Mouse (Mus musculus) neural tube, embryonic 15.5 days (tissue): ENCODE results near the gene Dazap1. TPM values are rescaled to one million over a fixed set of nuclear protein-coding genes. Genes with fewer than 3 reads are reported as not detected.
A peak's percentile ranks its signal among the peaks of the same experiment; 100 is the strongest.

ENCODE experiments used
- ATAC-seq: fragments of 200-750 bp; cut with Nextera tagmentation; 2 replicates; pipeline ENCODE4 v1.8.0; 2017; ENCODE audit warnings: mild to moderate bottlenecking, moderate TSS enrichment, moderate library complexity; ENCODE audit not compliant: low FRiP score
- H3K27ac ChIP-seq: fragments of 300-500 bp; sonication (generic); replicated peaks from 2 replicates; pipeline ENCODE4 v1.5.1; 2015; ENCODE audit warnings: mild to moderate bottlenecking, inconsistent platforms
- H3K27me3 ChIP-seq: fragments of 300-500 bp; sonication (generic); replicated peaks from 2 replicates; pipeline ENCODE4 v1.6.1; 2015; ENCODE audit warnings: inconsistent platforms
- H3K36me3 ChIP-seq: fragments of 300-500 bp; sonication (generic); 2 replicates; pipeline ENCODE4 v1.6.1; 2015; ENCODE audit warnings: inconsistent platforms
- H3K4me1 ChIP-seq: fragments of 300-500 bp; sonication (generic); 2 replicates; pipeline ENCODE4 v1.6.1; 2015; ENCODE audit warnings: inconsistent platforms
- H3K4me2 ChIP-seq: fragments of 300-500 bp; sonication (generic); 2 replicates; pipeline ENCODE4 v1.6.1; 2015; ENCODE audit warnings: inconsistent platforms, mild to moderate bottlenecking, moderate library complexity
- H3K4me3 ChIP-seq: fragments of 300-500 bp; sonication (generic); replicated peaks from 2 replicates; pipeline ENCODE4 v1.5.1; 2015; ENCODE audit warnings: mild to moderate bottlenecking, inconsistent platforms
- H3K9ac ChIP-seq: fragments of 300-500 bp; sonication (generic); replicated peaks from 2 replicates; pipeline ENCODE4 v1.6.1; 2015; ENCODE audit warnings: mild to moderate bottlenecking, inconsistent platforms
- H3K9me3 ChIP-seq: fragments of 300-500 bp; sonication (generic); replicated peaks from 2 replicates; pipeline ENCODE4 v1.6.1; 2016; ENCODE audit warnings: inconsistent platforms
- WGBS: fragments of 180-500 bp; shearing (Covaris S2); methylation state at CpG from one replicate; pipeline ENCODE4 v1.1.7; 2015; ENCODE audit warnings: mixed read lengths; 5-methylcytosine and 5-hydroxymethylcytosine counted together
- polyA plus RNA-seq: library from polyadenylated mRNA; unstranded; fragments of >200 nt; fragmentation: Nextera tagmentation; extraction: Ambion mirVana; gene quantifications from 2 replicates; pipeline ENCODE4 v1.2.1, GENCODE M21; 2015

Dazap1 gene
- polyA plus RNA-seq, 1 experiment from 2014 or later: 48.6 TPM

GRCm38 (mm10) chr10:80294788-80295303, 33.6 kb downstream of the Dazap1 start:
- H3K27ac ChIP-seq: peak overlapping the region; percentile 93
- 0 out of 2 replicates have a peak overlapping the region, but pooled peaks have one; percentile 85 for H3K4me2 ChIP-seq
- WGBS: 50% methylated on average over 7 of the region's 7 CpGs
- H3K4me1 ChIP-seq: peaks cover 70% of the 10 kb centered on the region
- no peak overlapping the region for H3K4me3 ChIP-seq
- no peak for ATAC-seq
- peaks cover 15% of the 10 kb centered on the region for H3K36me3 ChIP-seq
- no peaks in the 10 kb centered on the region for H3K9me3 ChIP-seq
- peak overlapping the region; percentile 29; the same call in 1 of the 2 replicates for H3K9ac ChIP-seq
- H3K27me3 ChIP-seq: no peaks in the 10 kb centered on the region

GRCm38 (mm10) chr10:80295618-80296425, 34.5 kb downstream of the Dazap1 start, which contains the start of gene Apc2:
Gene Apc2 (plus strand): TSS chr10:80295977.
- Histone ChIP-seq H3K4me3 (peak within 1 kb of the TSS; percentile 47), H3K4me2 (peak within 1 kb of the TSS; percentile 85), H3K9me3 (no peaks in the 10 kb centered on the region), H3K27ac (peak within 1 kb of the TSS; percentile 93), H3K36me3 (peaks cover 15% of the 10 kb centered on the region), H3K27me3 (no peaks in the 10 kb centered on the region), H3K4me1 (peaks cover 79% of the 10 kb centered on the region), H3K9ac (peak within 1 kb of the TSS; percentile 58)
- under 1% methylated on average over 26 of the region's 26 CpGs for WGBS
- ATAC-seq: peak; percentile 71

DNA sequence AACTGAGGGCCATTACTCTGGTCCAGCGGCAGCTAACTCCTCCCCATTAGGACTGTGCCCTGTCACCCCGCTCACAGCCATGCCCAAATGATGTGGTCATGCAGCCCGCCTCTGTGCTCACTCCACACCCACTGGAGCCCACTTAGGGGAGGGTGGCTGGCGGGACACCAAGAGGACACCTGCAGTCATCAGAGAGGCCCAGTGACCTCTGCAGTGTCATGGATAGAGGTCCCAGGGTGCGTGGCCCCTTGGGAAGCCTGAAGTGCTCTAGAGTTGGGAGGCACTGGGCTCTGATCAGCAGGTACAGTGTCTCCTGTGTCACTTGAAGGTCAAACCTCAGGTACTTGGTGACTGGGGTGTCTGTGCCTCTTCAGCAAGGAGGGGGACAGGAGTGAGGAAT, 35.5 kb downstream of the Dazap1 start:
- no peaks in the 10 kb centered on the region for H3K27me3 ChIP-seq
- H3K4me1 ChIP-seq: peaks cover 86% of the 10 kb centered on the region
- H3K4me3 ChIP-seq: peak overlapping the region; percentile 47
- H3K9ac ChIP-seq: peak overlapping the region; percentile 58
- H3K4me2 ChIP-seq: peak overlapping the region; percentile 85
- H3K9me3 ChIP-seq: no peaks in the 10 kb centered on the region
- H3K27ac ChIP-seq: peak overlapping the region; percentile 95
- peaks cover 15% of the 10 kb centered on the region for H3K36me3 ChIP-seq
- ATAC-seq: no peak
- WGBS: 74% methylated on average over 5 of the region's 5 CpGs

DNA sequence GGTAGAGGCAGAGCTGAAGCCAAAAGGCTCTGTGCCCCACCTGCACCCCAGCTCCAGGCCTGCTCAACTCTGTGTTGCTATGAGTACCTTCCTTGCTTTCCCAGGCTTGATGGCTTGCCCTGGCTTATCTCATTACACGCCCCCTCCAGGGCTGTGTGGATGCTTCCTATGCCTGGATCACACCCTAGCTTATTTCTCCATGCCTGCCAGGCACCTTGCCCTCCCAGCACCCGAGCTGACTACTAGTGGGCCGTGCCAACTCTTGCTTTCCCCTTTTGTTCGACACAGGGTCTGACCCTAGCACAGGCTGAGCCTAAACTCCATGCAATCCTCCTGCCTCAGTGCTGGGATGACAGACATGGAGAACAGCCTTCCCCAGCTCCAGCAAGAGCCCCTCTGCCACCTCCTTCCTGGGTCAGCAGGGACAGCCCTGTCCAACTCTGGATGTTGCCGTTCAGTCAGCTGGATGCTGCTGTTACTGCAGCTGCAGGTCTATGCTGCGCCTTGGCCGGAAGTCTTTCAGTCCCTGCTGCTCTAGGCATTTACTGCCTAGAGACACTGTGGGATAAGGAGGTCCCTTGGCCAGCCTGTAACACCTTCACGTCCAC, 36.3 kb downstream of the Dazap1 start:
- Histone ChIP-seq H3K27me3 (no peaks in the 10 kb centered on the region), H3K9me3 (no peaks in the 10 kb centered on the region), H3K36me3 (peaks cover 20% of the 10 kb centered on the region), H3K9ac (peak overlapping the region; percentile 58), H3K4me2 (peak overlapping the region; percentile 85), H3K4me1 (peaks cover 90% of the 10 kb centered on the region), H3K4me3 (no peak overlapping the region), H3K27ac (peak overlapping the region; percentile 95)
- ATAC-seq: no peak
- WGBS: 69% methylated on average over 8 of the region's 8 CpGs

DNA sequence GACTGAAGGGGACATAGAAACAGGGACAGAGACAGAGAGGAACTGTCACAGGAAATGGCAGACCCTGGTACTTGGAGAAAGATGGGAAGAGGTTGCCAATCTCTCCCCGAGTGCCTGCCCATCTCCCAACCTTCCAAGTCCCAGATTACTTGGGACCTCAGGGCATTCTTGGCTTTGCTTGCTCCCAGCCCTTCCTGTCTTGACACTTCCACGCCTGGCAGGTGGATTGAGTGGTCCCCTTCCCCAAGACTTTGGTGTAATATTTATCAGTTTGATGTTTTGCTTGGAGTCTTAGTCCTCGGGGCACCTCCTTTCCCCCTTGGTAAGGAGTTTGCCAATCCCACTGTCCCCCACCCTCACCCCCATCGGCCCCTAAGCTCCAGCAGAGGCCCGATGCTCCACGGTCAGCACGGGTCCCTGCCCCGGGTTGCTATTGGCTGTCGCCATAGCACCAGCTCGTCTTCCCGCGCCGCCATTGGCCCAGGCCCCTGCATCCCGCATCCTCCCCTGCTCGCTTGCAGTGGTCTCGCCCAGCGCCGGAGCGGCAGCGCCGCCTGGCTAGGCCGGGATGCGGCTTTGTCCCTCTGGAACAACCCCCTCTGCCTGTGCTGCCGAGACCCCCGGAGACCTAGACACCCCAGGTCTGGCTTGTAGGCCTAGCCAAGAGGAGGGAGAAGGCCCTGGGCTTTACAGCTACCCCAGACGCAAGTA, 37.4 kb downstream of the Dazap1 start:
- peaks cover 91% of the 10 kb centered on the region for H3K4me1 ChIP-seq
- peak; percentile 71 for ATAC-seq

GRCm38 (mm10) chr10:80299301-80299700, 38.0 kb downstream of the Dazap1 start:
- 5% methylated on average over 15 of the region's 15 CpGs for WGBS
- peak overlapping the region; percentile 95 for H3K27ac ChIP-seq
- peak overlapping the region; percentile 52 for H3K4me3 ChIP-seq
- H3K36me3 ChIP-seq: peaks cover 17% of the 10 kb centered on the region
- peak; percentile 3; the same call in 1 of the 2 replicates for ATAC-seq
- H3K4me2 ChIP-seq: peak overlapping the region; percentile 85
- H3K4me1 ChIP-seq: peaks cover 91% of the 10 kb centered on the region
- no peaks in the 10 kb centered on the region for H3K9me3 ChIP-seq
- H3K27me3 ChIP-seq: no peaks in the 10 kb centered on the region
- H3K9ac ChIP-seq: peak overlapping the region; percentile 74

More for the DNA sequence above, 37.4 kb downstream of the Dazap1 start:
- Histone ChIP-seq H3K9me3 (no peaks in the 10 kb centered on the region), H3K27me3 (no peaks in the 10 kb centered on the region), H3K4me2 (peak overlapping the region; percentile 85), H3K27ac (peak overlapping the region; percentile 95), H3K9ac (peak overlapping the region; percentile 74), H3K36me3 (peaks cover 22% of the 10 kb centered on the region), H3K4me3 (peak overlapping the region; percentile 52)
- WGBS: 3% methylated on average over 26 of the region's 26 CpGs

GRCm38 (mm10) chr10:80299824-80300223, 38.5 kb downstream of the Dazap1 start:
- no peak for ATAC-seq
- Histone ChIP-seq H3K36me3 (peaks cover 14% of the 10 kb centered on the region), H3K27ac (peak overlapping the region; percentile 95), H3K4me2 (peak overlapping the region; percentile 85), H3K4me3 (peak overlapping the region; percentile 52), H3K27me3 (no peaks in the 10 kb centered on the region), H3K4me1 (peaks cover 91% of the 10 kb centered on the region), H3K9ac (peak overlapping the region; percentile 74), H3K9me3 (no peaks in the 10 kb centered on the region)
- WGBS: 25% methylated on average over 10 of the region's 10 CpGs

GRCm38 (mm10) chr10:80300672-80301181, 39.4 kb downstream of the Dazap1 start:
- Histone ChIP-seq H3K27me3 (no peaks in the 10 kb centered on the region), H3K36me3 (peaks cover 21% of the 10 kb centered on the region), H3K4me1 (peaks cover 91% of the 10 kb centered on the region), H3K9ac (peak overlapping the region; percentile 74), H3K27ac (peak overlapping the region; percentile 95), H3K4me2 (peak overlapping the region; percentile 85), H3K9me3 (no peaks in the 10 kb centered on the region), H3K4me3 (peak overlapping the region; percentile 52)
- 7% methylated on average over 11 of the region's 11 CpGs for WGBS
- peak; percentile 77 for ATAC-seq

DNA sequence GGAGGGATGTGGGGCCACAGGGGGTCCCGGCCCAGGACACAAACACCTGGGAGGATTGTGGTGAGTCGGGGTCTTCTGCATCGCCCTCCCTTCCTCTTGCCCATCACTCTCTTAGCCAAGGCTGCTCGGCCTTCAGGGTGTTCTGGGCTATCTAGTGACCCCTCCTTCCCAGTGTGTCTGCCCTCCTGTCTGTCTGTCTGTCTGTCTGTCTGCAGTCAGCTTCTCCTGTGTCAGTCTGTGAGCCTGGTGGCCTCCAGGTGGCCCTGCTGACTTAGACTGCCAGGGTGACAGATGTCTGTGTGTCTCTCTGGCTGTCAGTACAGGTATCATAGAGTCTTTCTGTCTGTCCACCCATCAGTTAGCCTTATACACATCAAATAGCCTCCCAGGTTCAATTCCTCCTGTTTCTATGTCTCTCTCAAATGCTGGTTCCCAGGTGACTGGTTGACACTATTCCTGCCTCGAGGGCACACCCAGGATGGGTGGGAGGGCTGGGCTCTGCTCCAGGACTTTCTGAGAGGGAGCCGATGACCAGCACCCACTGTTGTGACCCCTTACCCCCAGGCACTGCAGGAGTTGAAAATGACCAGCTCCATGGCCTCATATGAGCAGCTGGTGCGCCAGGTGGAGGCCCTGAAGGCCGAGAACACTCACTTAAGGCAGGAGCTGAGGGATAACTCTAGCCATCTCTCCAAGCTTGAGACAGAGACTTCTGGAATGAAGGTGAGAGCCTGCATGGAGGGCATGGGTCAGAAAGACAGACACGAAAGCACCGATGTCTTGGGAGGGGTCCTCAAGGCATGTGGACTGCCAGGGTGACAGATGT, 40.2 kb downstream of the Dazap1 start:
- ATAC-seq: no peak; the same call in 1 of the 2 replicates
- H3K9ac ChIP-seq: peak overlapping the region; percentile 74
- peak overlapping the region; percentile 52 for H3K4me3 ChIP-seq
- H3K27me3 ChIP-seq: no peaks in the 10 kb centered on the region
- WGBS: 46% methylated on average over 10 of the region's 10 CpGs
- peak overlapping the region; percentile 95 for H3K27ac ChIP-seq
- H3K4me2 ChIP-seq: peak overlapping the region; percentile 85
- peaks cover 28% of the 10 kb centered on the region for H3K36me3 ChIP-seq
- H3K9me3 ChIP-seq: no peaks in the 10 kb centered on the region
- peaks cover 84% of the 10 kb centered on the region for H3K4me1 ChIP-seq

DNA sequence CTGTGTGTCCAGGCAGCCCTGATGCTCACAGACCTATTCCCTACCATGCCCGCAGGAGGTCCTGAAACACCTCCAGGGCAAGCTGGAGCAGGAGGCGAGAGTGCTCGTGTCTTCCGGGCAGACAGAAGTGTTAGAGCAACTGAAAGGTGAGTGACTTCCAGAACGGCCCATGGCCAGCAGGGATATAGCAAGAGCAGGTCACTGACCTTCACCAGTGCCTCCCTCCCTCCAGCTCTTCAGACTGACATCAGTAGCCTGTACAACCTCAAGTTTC, 40.7 kb downstream of the Dazap1 start:
- Histone ChIP-seq H3K9ac (peak overlapping the region; percentile 74), H3K4me1 (peaks cover 79% of the 10 kb centered on the region), H3K27ac (peak overlapping the region; percentile 95), H3K4me3 (peak overlapping the region; percentile 52), H3K27me3 (no peaks in the 10 kb centered on the region), H3K36me3 (peaks cover 33% of the 10 kb centered on the region), H3K4me2 (peak overlapping the region; percentile 85), H3K9me3 (no peaks in the 10 kb centered on the region)
- 34% methylated on average over 5 of the region's 5 CpGs for WGBS
- no peak for ATAC-seq
